Mouse (Mus musculus) CH12.LX (cell line): ENCODE data around the gene Cxcl16.

Experiments
- EP300 ChIP-seq: IDR thresholded peaks from 2 replicates; pipeline ENCODE4 v1.6.1; 2011; ENCODE audit warnings: low read length, improper control_type of control experiment
- POLR2A ChIP-seq: IDR thresholded peaks from 2 replicates; pipeline ENCODE4 v1.6.1; 2011; ENCODE audit warnings: low read depth, mild to moderate bottlenecking, improper control_type of control experiment, low read length
- USF2 ChIP-seq: conservative IDR thresholded peaks from 2 replicates; pipeline ENCODE4 v1.6.1; 2011; ENCODE audit warnings: low read depth, low read length, improper control_type of control experiment

DNA sequence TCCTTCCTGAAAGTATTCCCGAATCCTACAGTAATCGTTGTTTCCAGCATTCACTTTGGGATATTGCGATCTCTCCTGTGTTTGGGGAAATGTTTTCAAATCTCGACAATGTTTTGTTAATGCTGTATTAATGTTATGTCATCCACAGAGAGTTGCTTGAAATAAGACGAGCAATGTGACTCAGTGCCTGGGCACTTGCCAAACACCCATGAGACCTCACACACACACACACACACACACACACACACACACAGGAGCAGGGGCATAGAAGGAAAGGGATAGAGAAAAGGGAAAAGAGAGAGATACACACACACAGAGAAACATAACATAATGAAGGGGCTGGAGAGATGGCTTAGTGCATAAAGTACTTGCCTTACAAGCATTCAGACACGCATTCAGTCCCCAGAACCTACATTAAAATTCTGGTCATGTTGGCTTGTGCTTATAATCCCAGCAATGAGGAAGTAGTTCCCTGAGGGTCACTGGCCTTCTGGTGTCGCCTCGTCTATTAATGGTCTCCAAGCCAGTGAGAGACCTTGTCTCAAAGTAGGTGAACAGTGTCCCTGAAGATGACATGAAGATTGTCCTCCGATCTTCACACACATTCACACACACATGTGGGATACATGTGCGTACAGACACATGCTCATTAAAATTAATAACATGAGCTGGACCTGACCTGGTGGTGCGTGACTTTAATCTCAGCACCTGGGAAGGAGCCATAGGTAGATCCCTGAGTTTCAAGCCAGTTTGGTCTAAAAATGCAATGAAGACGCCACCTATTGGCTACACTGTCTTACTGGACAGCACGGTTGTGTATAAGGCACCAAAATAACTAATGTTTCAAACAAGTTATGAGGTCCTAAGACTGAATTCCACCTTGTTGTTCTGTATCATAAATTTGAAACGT lies 40.0 kb upstream of the Cxcl16 start:
- no peak for TF ChIP-seq USF2
- no peak for TF ChIP-seq EP300
- TF ChIP-seq POLR2A, result no peak
